Mouse (Mus musculus): ENCODE data around the gene Hoxb5. TPM values are rescaled to one million over a fixed set of nuclear protein-coding genes. Genes with fewer than 3 reads are reported as not detected.

Gene Hoxb5
- total and polyA plus RNA-seq, 3 experiments: 0.18 to 0.23 TPM; not detected in 1

DNA sequence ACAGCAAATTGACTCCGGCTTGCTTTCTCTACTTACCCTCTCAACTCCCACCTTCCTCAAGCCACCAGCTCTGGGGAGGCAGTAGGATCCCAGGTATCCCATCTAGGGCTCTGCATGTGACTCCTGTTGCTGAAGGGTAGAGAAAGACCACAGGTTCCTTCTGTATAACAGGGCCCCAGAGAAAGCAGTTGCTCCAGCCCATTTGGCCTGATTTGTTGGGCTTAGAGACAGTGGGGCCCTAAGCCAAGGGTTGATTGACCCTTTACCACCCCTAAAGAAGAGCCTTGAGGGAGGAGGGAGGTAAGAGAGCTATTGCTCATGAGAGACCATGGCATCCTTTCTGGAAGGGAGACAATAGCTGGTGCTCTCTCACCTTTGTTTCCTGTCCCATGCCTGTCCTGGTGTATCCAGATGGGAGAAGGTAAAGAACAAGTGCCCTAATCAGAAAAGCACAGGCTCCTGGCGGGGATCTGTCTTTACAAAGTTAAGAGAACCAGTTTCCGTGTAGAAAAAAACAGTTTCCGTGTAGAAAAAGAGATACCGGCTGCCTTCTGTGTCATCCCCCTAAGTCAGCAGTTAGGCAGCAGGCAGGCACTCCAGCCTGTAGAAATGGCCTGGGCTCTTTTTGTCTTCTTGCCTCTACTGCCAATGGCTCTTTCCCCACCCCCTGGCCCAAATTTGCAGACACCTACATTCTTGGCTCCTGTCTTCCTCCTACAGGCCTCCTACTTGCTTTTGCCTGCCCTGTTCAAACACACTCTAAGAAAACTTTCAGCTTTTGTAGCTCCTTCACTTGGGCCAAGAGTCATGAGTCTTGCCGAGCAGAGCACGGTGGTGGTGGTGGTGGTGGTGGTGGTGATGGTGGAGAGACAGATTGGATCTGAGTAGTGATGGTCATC lies 36.1 kb downstream of the Hoxb5 start:
- intact Hi-C loops (cut with DNase I): no loop called here
- Histone ChIP-seq H3K4me1 (ENCODE audit: control insufficient read depth, insufficient read depth, low read length) (no peaks in the 10 kb centered on the region), H3K36me3 (ENCODE audit: control insufficient read depth, insufficient read depth, low read length) (no peaks in the 10 kb centered on the region), H3K27ac (no peak overlapping the region), H3K4me3 (no peak overlapping the region), H3K9ac (ENCODE audit: low read depth, low read length) (no peak overlapping the region), H3K79me2 (replicated peaks; ENCODE audit: control insufficient read depth, insufficient read depth, low read length) (no peaks in the 10 kb centered on the region), H3K27me3 (ENCODE audit: control insufficient read depth, insufficient read depth, low read length) (peaks cover 16% of the 10 kb centered on the region)
- no peak for DNase-seq
- TF ChIP-seq POLR2A (IDR thresholded peaks at IDR 0.05; ENCODE audit: insufficient read depth, low read depth, low read length): no peak
- TF ChIP-seq CTCF (IDR thresholded peaks at IDR 0.05): no peak
- TF ChIP-seq EP300 (IDR thresholded peaks at IDR 0.05; ENCODE audit: insufficient read depth, low read depth, low read length): no peak
- WGBS: 41% methylated on average over 7 of the region's 7 CpGs

DNA sequence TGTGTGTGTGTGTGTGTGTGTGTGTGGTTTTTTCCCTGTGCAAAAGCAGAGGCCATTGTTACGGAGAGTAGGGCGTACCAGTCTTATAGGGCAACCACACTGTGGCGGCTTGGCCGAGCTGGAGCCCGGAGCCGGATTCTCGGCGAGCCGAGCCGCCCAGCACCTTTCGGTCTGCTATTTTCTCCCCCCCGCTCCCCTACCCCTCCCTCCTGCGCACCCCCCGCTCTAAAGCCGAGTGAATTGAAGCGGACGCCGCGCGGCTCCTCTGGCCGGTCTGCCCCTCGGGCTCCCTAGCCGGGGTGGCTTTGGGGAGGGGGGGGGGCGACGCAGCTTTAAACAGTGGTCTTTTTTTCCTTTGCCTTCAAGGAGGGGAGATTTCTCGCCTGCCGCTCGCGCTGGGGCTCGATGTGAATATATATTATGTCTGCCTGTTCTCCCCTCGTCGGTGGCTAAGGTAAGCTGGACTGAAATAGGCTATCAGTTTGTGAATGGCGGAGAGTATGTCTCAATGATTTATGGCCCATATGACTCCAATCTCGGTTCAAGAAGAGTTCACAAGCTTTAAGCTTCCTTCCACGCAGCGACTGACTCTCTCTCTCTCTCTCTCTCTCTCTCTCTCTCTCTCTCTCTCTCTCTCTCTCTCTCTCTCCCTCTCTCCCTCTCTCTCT lies 37.7 kb downstream of the Hoxb5 start:
- intact Hi-C loops (cut with DNase I): loop anchor here (1.0 kb wide), 1 partner anchor 27 kb away; no protein-coding TSS in a partner anchor
- Histone ChIP-seq H3K27me3 (ENCODE audit: control insufficient read depth, insufficient read depth, low read length) (peaks cover 17% of the 10 kb centered on the region), H3K9ac (ENCODE audit: low read depth, low read length) (peak overlapping the region; percentile 49), H3K4me3 (peak overlapping the region; percentile 36), H3K79me2 (replicated peaks; ENCODE audit: control insufficient read depth, insufficient read depth, low read length) (no peaks in the 10 kb centered on the region), H3K36me3 (ENCODE audit: control insufficient read depth, insufficient read depth, low read length) (no peaks in the 10 kb centered on the region), H3K27ac (no peak overlapping the region; the same call in 1 of the 2 replicates), H3K4me1 (ENCODE audit: control insufficient read depth, insufficient read depth, low read length) (no peaks in the 10 kb centered on the region)
- 3% methylated on average over 35 of the region's 36 CpGs for WGBS
- DNase-seq: peak in 1 of 2 experiments; percentile 29
- TF ChIP-seq CTCF (IDR thresholded peaks at IDR 0.05): no peak
- TF ChIP-seq POLR2A (IDR thresholded peaks at IDR 0.05; ENCODE audit: insufficient read depth, low read depth, low read length): no peak
- TF ChIP-seq EP300 (IDR thresholded peaks at IDR 0.05; ENCODE audit: insufficient read depth, low read depth, low read length): no peak

DNA sequence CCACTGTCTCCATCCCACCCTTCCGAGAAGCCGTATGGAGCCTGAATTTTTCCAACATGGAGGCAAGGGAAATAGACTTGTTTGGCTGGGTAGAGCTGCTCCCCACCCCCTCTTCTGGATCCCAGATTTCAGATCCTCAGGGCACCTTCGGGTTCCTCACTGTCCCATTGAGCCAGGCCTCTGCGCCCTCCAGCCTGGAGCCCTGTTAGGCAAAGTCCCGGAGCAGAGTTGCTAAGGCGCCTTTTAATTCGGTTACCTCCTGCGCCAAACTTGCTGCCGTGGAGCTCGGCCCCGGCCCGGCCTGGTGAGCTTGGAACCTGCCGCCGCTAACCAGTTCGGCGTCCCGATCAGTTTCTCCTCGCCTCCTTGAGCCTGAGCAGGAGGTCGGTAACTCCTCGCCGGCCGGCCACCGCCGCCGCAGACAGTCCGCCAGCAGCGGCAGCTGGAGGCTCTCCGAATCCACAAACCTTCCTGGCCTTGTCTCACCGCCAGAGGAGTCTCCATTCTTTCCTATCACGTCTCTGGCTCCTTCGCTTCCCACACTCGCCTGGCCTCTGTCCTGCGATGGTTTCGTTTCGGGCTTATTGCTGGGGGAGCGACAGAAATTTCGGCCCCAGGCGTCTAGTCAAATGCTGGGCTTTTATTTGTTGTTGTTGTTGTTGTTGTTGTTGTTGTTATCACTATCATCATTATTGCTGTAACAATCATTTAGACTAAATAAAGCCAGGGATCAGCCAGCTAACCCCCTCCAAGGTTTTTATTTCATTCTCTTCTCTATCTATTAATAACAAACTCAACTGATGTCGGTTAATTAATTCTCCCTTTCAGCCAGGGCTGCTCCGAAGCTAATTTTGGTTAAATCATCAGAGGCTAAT lies 38.8 kb downstream of the Hoxb5 start:
- peak; percentile 59 to 67 for DNase-seq
- Histone ChIP-seq H3K36me3 (ENCODE audit: control insufficient read depth, insufficient read depth, low read length) (no peaks in the 10 kb centered on the region), H3K27me3 (ENCODE audit: control insufficient read depth, insufficient read depth, low read length) (peaks cover 21% of the 10 kb centered on the region), H3K4me3 (peak overlapping the region; percentile 47), H3K9ac (ENCODE audit: low read depth, low read length) (peak overlapping the region; percentile 83), H3K27ac (peak overlapping the region; percentile 75), H3K79me2 (replicated peaks; ENCODE audit: control insufficient read depth, insufficient read depth, low read length) (no peaks in the 10 kb centered on the region), H3K4me1 (ENCODE audit: control insufficient read depth, insufficient read depth, low read length) (no peaks in the 10 kb centered on the region)
- 2% methylated on average over 40 of the region's 40 CpGs for WGBS
- intact Hi-C loops (cut with DNase I): loop anchor here (1.0 kb wide), 1 partner anchor 28 kb away; no protein-coding TSS in a partner anchor
- no peak for TF ChIP-seq EP300 (IDR thresholded peaks at IDR 0.05; ENCODE audit: insufficient read depth, low read depth, low read length)
- TF ChIP-seq CTCF (IDR thresholded peaks at IDR 0.05): 0 out of 2 replicates have a peak, but pooled peaks have one; percentile 4

DNA sequence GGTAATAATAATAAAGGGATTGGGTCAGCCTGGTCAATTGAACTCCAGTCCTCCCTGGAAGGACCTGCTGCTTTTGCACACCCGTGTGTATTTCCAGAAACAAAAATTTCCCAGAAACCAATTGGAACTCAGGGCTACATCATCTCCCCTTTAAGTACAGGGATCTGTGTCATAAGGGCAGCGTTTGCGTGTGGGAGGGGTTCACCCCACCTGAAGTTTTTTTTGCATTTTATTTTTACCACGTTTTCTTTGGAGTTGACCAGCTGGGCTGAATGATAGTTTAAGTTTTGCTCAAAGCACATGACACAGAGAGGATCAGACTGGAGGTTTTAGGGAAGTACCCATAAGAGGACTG lies 39.4 kb downstream of the Hoxb5 start:
- Histone ChIP-seq H3K79me2 (replicated peaks; ENCODE audit: control insufficient read depth, insufficient read depth, low read length) (no peaks in the 10 kb centered on the region), H3K4me1 (ENCODE audit: control insufficient read depth, insufficient read depth, low read length) (no peaks in the 10 kb centered on the region), H3K27me3 (ENCODE audit: control insufficient read depth, insufficient read depth, low read length) (peaks cover 21% of the 10 kb centered on the region), H3K9ac (ENCODE audit: low read depth, low read length) (no peak overlapping the region), H3K4me3 (peak overlapping the region; percentile 47), H3K27ac (peak overlapping the region; percentile 75), H3K36me3 (ENCODE audit: control insufficient read depth, insufficient read depth, low read length) (no peaks in the 10 kb centered on the region)
- DNase-seq: no peak
- TF ChIP-seq EP300 (IDR thresholded peaks at IDR 0.05; ENCODE audit: insufficient read depth, low read depth, low read length) (no peak), CTCF (IDR thresholded peaks at IDR 0.05) (no peak), POLR2A (IDR thresholded peaks at IDR 0.05; ENCODE audit: insufficient read depth, low read depth, low read length) (no peak)
- WGBS: 16% methylated on average over 4 of the region's 4 CpGs
- intact Hi-C loops (cut with DNase I): no loop called here

DNA sequence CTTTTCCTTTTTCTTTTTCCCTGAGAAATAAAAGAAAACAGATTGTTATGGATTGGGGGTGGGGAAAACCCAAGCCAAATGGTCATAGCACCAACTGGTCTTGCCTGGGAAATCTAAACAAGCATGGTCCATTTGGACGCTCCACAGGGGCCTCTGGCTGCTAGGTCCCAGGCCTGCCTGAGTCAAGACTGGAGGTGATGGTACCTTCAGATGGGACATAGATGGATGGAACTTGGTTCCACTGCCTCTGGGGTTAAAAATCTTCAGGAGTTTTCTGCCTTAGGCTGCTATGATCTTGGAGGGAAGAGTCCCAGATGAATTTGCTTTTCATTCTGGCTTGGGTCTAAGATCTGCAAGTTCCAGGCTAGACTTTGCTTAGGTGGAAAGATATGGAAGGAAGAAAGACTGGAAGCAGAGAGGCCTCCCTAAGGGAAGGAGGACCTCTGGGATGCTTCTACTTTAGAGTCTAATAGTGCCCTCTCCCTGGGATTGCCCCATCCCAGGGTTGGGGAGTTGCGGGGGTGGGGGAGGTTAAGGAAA lies 40.1 kb downstream of the Hoxb5 start:
- peaks cover 21% of the 10 kb centered on the region for H3K27me3 ChIP-seq (ENCODE audit: control insufficient read depth, insufficient read depth, low read length)
- no peak overlapping the region for H3K27ac ChIP-seq
- intact Hi-C loops (cut with DNase I): no loop called here
- H3K79me2 ChIP-seq (replicated peaks; ENCODE audit: control insufficient read depth, insufficient read depth, low read length): no peaks in the 10 kb centered on the region
- DNase-seq: no peak
- H3K4me3 ChIP-seq: no peak overlapping the region
- TF ChIP-seq EP300 (IDR thresholded peaks at IDR 0.05; ENCODE audit: insufficient read depth, low read depth, low read length) (no peak), POLR2A (IDR thresholded peaks at IDR 0.05; ENCODE audit: insufficient read depth, low read depth, low read length) (no peak), CTCF (IDR thresholded peaks at IDR 0.05) (no peak)
- 65% methylated on average over 2 of the region's 2 CpGs for WGBS
- H3K9ac ChIP-seq (ENCODE audit: low read depth, low read length): no peak overlapping the region
- no peaks in the 10 kb centered on the region for H3K4me1 ChIP-seq (ENCODE audit: control insufficient read depth, insufficient read depth, low read length)
- H3K36me3 ChIP-seq (ENCODE audit: control insufficient read depth, insufficient read depth, low read length): no peaks in the 10 kb centered on the region

Measured in heart, adult 2 months (tissue).